Comparison of ENCODE assay signal across 13 mouse cellular contexts in genomic region chr1:118927543-118928354, GRCm38 (mm10).
A peak's percentile ranks its signal among the peaks of the same experiment; 100 is the strongest.
DNase-seq lines count a peak whose midpoint lies in the region; ATAC-seq and TF ChIP-seq lines count a peak whose summit lies in the region.
"Had no signal": no experiment of that assay in that cellular context is flagged by ENCODE, and none has a peak within 500 bp of the region (broad histone marks: within the 10 kb centered on the region; RNA-seq: fewer than 3 reads in every experiment).

No protein-coding gene starts in this region.

- H3K4me3 ChIP-seq in heart, adult 2 months: no peak overlapping the region
- no peak overlapping the region for H3K4me3 ChIP-seq in heart, embryonic 12.5 days
- H3K4me3 ChIP-seq in stomach, embryonic 16.5 days (replicated peaks; ENCODE audit: low read length): no peak overlapping the region
- H3K4me3 ChIP-seq: embryonic facial prominence, embryonic 15.5 days; hindbrain, embryonic 12.5 days had no signal

- H3K4me1 ChIP-seq in heart, adult 2 months (ENCODE audit: control insufficient read depth, insufficient read depth, low read length): no peaks in the 10 kb centered on the region; the same call in 1 of the 2 replicates
- H3K4me1 ChIP-seq in heart, embryonic 12.5 days (replicated peaks): peaks cover 2% of the 10 kb centered on the region
- H3K4me1 ChIP-seq in stomach, embryonic 16.5 days (ENCODE audit: control insufficient read depth, insufficient read depth, low read length): no peaks in the 10 kb centered on the region; the same call in 1 of the 2 replicates

- 58% methylated on average over 12 of the region's 12 CpGs for WGBS in heart, adult 2 months
- WGBS in heart, embryonic 12.5 days: 71% methylated on average over 12 of the region's 12 CpGs
- 58% methylated on average over 12 of the region's 12 CpGs for WGBS in stomach, embryonic 16.5 days

- peak; percentile 49; the same call in 1 of the 2 replicates for TF ChIP-seq EP300 in heart, adult 2 months (IDR thresholded peaks at IDR 0.05; ENCODE audit: insufficient read depth, low read depth, low read length)

- peak; percentile 57 to 72 for DNase-seq in heart, adult 2 months
- DNase-seq in ovary, postnatal 36 days (ENCODE audit: low spot score): peak; percentile 9
- no peak for DNase-seq in ovary, postnatal 10 days (ENCODE audit: low spot score)
- peak; percentile 24 to 49 for DNase-seq in heart, postnatal 36 days
- DNase-seq in left cerebral cortex, postnatal 4 days: no peak
- DNase-seq: adrenal gland, adult 8-10 months; cerebellum, postnatal 36 days; right cerebral cortex, postnatal 4 days had no signal

- no peak for TF ChIP-seq CTCF in heart, adult 2 months (IDR thresholded peaks at IDR 0.05)

- ATAC-seq in heart, embryonic 12.5 days (ENCODE audit: insufficient number of reproducible peaks, low FRiP score): no peak
- no peak for ATAC-seq in stomach, embryonic 16.5 days (ENCODE audit: insufficient read depth, low FRiP score)
- no peak for ATAC-seq in megakaryocyte progenitor cell, adult 5-6 weeks (replicated peaks; ENCODE audit: poor library complexity)

- H3K27ac ChIP-seq in heart, adult 2 months: peak overlapping the region; percentile 31; the same call in 1 of the 2 replicates
- H3K27ac ChIP-seq in heart, embryonic 12.5 days (ENCODE audit: poor library complexity, severe bottlenecking): no peak overlapping the region
- 0 out of 2 replicates have a peak overlapping the region, but pooled peaks have one; percentile 26 for H3K27ac ChIP-seq in stomach, embryonic 16.5 days (ENCODE audit: low read length)
- H3K27ac ChIP-seq: embryonic facial prominence, embryonic 15.5 days; hindbrain, embryonic 12.5 days had no signal

- H3K9me3 ChIP-seq in heart, embryonic 12.5 days (replicated peaks): no peaks in the 10 kb centered on the region
- H3K9me3 ChIP-seq in stomach, embryonic 16.5 days (replicated peaks; ENCODE audit: control insufficient read depth, low read length): no peaks in the 10 kb centered on the region
- H3K9me3 ChIP-seq: embryonic facial prominence, embryonic 15.5 days; hindbrain, embryonic 12.5 days had no signal

- intact Hi-C loops in heart, adult 2 months (cut with DNase I): no loop called here
- intact Hi-C loops in heart, postnatal 36 days (cut with DNase I): no loop called here
- intact Hi-C loops in left cerebral cortex, postnatal 4 days (cut with DNase I): no loop called here

- no peaks in the 10 kb centered on the region for H3K36me3 ChIP-seq in heart, adult 2 months (ENCODE audit: control insufficient read depth, insufficient read depth, low read length)
- no peaks in the 10 kb centered on the region for H3K36me3 ChIP-seq in heart, embryonic 12.5 days
- no peaks in the 10 kb centered on the region for H3K36me3 ChIP-seq in stomach, embryonic 16.5 days (ENCODE audit: control insufficient read depth, insufficient read depth, low read length)
- H3K36me3 ChIP-seq: embryonic facial prominence, embryonic 15.5 days; hindbrain, embryonic 12.5 days had no signal

- no peak overlapping the region for H3K4me2 ChIP-seq in heart, embryonic 12.5 days
- no peak overlapping the region for H3K4me2 ChIP-seq in stomach, embryonic 16.5 days (ENCODE audit: low read depth, low read length)
- H3K4me2 ChIP-seq: embryonic facial prominence, embryonic 15.5 days; hindbrain, embryonic 12.5 days had no signal

- no peak overlapping the region for H3K9ac ChIP-seq in heart, adult 2 months (ENCODE audit: low read depth, low read length)
- H3K9ac ChIP-seq in heart, embryonic 12.5 days: no peak overlapping the region
- no peak overlapping the region for H3K9ac ChIP-seq in stomach, embryonic 16.5 days (ENCODE audit: low read length)
- H3K9ac ChIP-seq: embryonic facial prominence, embryonic 15.5 days; hindbrain, embryonic 12.5 days had no signal

- no peaks in the 10 kb centered on the region for H3K27me3 ChIP-seq in heart, adult 2 months (ENCODE audit: control insufficient read depth, insufficient read depth, low read length)
- H3K27me3 ChIP-seq in heart, embryonic 12.5 days (replicated peaks): no peaks in the 10 kb centered on the region
- no peaks in the 10 kb centered on the region for H3K27me3 ChIP-seq in stomach, embryonic 16.5 days (ENCODE audit: control insufficient read depth, insufficient read depth, low read length)
- H3K27me3 ChIP-seq: embryonic facial prominence, embryonic 15.5 days; hindbrain, embryonic 12.5 days had no signal

- TF ChIP-seq POLR2A in heart, adult 2 months (IDR thresholded peaks at IDR 0.05; ENCODE audit: insufficient read depth, low read depth, low read length): no peak

- H3K79me2 ChIP-seq in heart, adult 2 months (replicated peaks; ENCODE audit: control insufficient read depth, insufficient read depth, low read length): no peaks in the 10 kb centered on the region

Comparison
In these comparisons a context has a peak if more than half of its experiments do, and no peak if none do; other contexts are left out.
1. DNase-seq: peak in heart, adult 2 months (2 of 2), ovary, postnatal 36 days (single experiment) and heart, postnatal 36 days (2 of 2); none in ovary, postnatal 10 days (single experiment) and left cerebral cortex, postnatal 4 days (single experiment).